Mouse (Mus musculus) embryonic fibroblast, embryonic 13.5 days (primary cell): ENCODE results near the gene Irf2bp2.

Experiments
- CTCF ChIP-seq: IDR thresholded peaks from 2 replicates; pipeline ENCODE4 v1.5.1; 2011; ENCODE audit warnings: mild to moderate bottlenecking, control low read depth, low read length, moderate library complexity, borderline replicate concordance; ENCODE audit not compliant: insufficient read depth
- POLR2A ChIP-seq: IDR thresholded peaks from 2 replicates; pipeline ENCODE4 v1.6.1; 2011; ENCODE audit warnings: low read depth, mild to moderate bottlenecking, control low read depth, low read length, moderate library complexity

- TF ChIP-seq POLR2A (no peak), CTCF (no peak)
Observed at GRCm38 (mm10) chr8:126580086-126580485, 13.7 kb downstream of the Irf2bp2 start.
